ENCODE assay signal across 14 mouse cellular contexts in the genomic region with DNA sequence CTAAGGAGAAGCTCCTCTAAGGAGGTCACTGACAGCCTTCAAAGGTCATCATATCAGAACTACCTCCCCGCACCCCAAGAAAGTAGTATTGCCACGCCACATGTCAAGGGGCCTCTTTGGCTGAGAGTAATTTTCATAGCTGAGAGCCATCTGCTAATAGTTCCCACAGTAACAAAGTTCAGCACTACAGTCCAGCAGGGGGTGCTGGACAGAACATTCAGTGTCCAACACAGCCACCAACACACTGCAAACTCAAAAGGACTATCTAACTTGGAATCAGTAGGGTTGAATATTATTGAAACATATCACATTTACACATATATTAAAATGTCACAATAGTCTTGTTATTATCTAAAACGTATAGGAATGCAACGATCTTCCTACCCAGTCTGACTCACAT. TPM values are rescaled to one million over a fixed set of nuclear protein-coding genes. Genes with fewer than 3 reads are reported as not detected.
DNase-seq lines count a peak whose midpoint lies in the region; ATAC-seq and TF ChIP-seq lines count a peak whose summit lies in the region.
"Had no signal": no experiment of that assay in that cellular context is flagged by ENCODE, and none has a peak within 500 bp of the region (broad histone marks: within the 10 kb centered on the region; RNA-seq: fewer than 3 reads in every experiment).

No protein-coding gene starts in this region.

- ATAC-seq in kidney, postnatal 0 days (replicated peaks; ENCODE audit: low FRiP score, low read depth), result no peak
- ATAC-seq: CD4-positive, CD25-positive, alpha-beta regulatory T cell, adult 4 months; hindbrain, embryonic 16.5 days had no signal

- no peak overlapping the region for H3K4me2 ChIP-seq in kidney, postnatal 0 days (ENCODE audit: low read length)
- H3K4me2 ChIP-seq: limb, embryonic 15.5 days had no signal

- peak; percentile 40; the same call in 1 of the 2 replicates for TF ChIP-seq CTCF in kidney, postnatal 0 days (IDR thresholded peaks at IDR 0.05; ENCODE audit: low read depth)

- no peaks in the 10 kb centered on the region for H3K4me1 ChIP-seq in kidney, postnatal 0 days (replicated peaks; ENCODE audit: insufficient read depth, low read length)

- WGBS in kidney, postnatal 0 days, result 81% methylated on average over 4 of the region's 4 CpGs

- H3K36me3 ChIP-seq in kidney, postnatal 0 days (ENCODE audit: insufficient read depth, low read length), result no peaks in the 10 kb centered on the region
- H3K36me3 ChIP-seq: limb, embryonic 15.5 days had no signal

- no peaks in the 10 kb centered on the region for H3K9me3 ChIP-seq in kidney, postnatal 0 days (replicated peaks; ENCODE audit: low read length)
- H3K9me3 ChIP-seq: limb, embryonic 15.5 days had no signal

- peak; percentile 9 to 14 for DNase-seq in cerebellum, postnatal 36 days
- DNase-seq in cerebellum, adult 8-10 months, result no peak
- no peak for DNase-seq in kidney, postnatal 0 days (ENCODE audit: low spot score)
- no peak for DNase-seq in kidney, adult 18-20 months
- DNase-seq in 3T3-L1 (ENCODE audit: low read depth, low spot score) (peak; percentile 8), NIH3T3 (ENCODE audit: low read depth) (peak; percentile 23)
- DNase-seq in frontal cortex, postnatal 36 days (ENCODE audit: low spot score in 2 of 2), result no peak
- DNase-seq in gastrocnemius, postnatal 25 days, result no peak
- DNase-seq: adrenal gland, postnatal 10 days; gastrocnemius, postnatal 10 days; thymus, postnatal 25 days had no signal

- H3K27me3 ChIP-seq in kidney, postnatal 0 days (ENCODE audit: insufficient read depth, low read length), result no peaks in the 10 kb centered on the region

- H3K4me3 ChIP-seq in kidney, postnatal 0 days (replicated peaks; ENCODE audit: low read depth, low read length), result no peak overlapping the region
- H3K4me3 ChIP-seq: limb, embryonic 15.5 days had no signal

- H3K27ac ChIP-seq in kidney, postnatal 0 days, result no peak overlapping the region
- H3K27ac ChIP-seq: limb, embryonic 15.5 days had no signal

- H3K9ac ChIP-seq in kidney, postnatal 0 days (ENCODE audit: low read depth, low read length), result no peak overlapping the region
- H3K9ac ChIP-seq: limb, embryonic 15.5 days had no signal

RNA-seq across cellular contexts. Expression of gene Htr2a, which starts 2.6 kb away (rescaled TPM):
- 0.26 and 0.32 TPM in 2 replicates for polyA plus RNA-seq in kidney, postnatal 0 days (2015; fragmentation: Nextera tagmentation; extraction: Ambion mirVana)
- total RNA-seq in gastrocnemius, postnatal 25 days (2021), result under 1 TPM; 0.10 to 0.35 TPM
- polyA plus RNA-seq: CD4-positive, CD25-positive, alpha-beta regulatory T cell, adult 4 months had no signal

Comparison
In these comparisons a context has a peak if more than half of its experiments do, and no peak if none do; other contexts are left out.
1. DNase-seq: peak in cerebellum, postnatal 36 days (2 of 2), 3T3-L1 (single experiment) and NIH3T3 (single experiment); none in cerebellum, adult 8-10 months (single experiment), kidney, postnatal 0 days (single experiment), kidney, adult 18-20 months (single experiment), frontal cortex, postnatal 36 days (0 of 2) and gastrocnemius, postnatal 25 days (single experiment).